Mouse (Mus musculus) small intestine, adult 2 months (tissue): ENCODE data around the gene Ext2.

ENCODE experiments used
- CTCF ChIP-seq: fragments of 200-500 bp; IDR thresholded peaks from 2 replicates; pipeline ENCODE4 v1.5.1; 2012; ENCODE audit warnings: low read depth, mild to moderate bottlenecking, control low read depth, inconsistent platforms, low read length, moderate library complexity, mixed read lengths; ENCODE audit not compliant: insufficient replicate concordance, insufficient read length; ENCODE audit errors: extremely low read depth
- POLR2A ChIP-seq: fragments of 200-500 bp; IDR thresholded peaks from 2 replicates; pipeline ENCODE4 v1.6.1; 2012; ENCODE audit warnings: low read depth, mild to moderate bottlenecking, control low read depth, inconsistent platforms, low read length, moderate library complexity

GRCm38 (mm10) chr2:93666146-93666858, 156.1 kb downstream of the Ext2 start:
- TF ChIP-seq CTCF: no peak
- no peak for TF ChIP-seq POLR2A
